Mouse (Mus musculus) left cerebral cortex, adult 8-10 months (tissue): ENCODE results near the gene Psma5. TPM values are rescaled to one million over a fixed set of nuclear protein-coding genes. Genes with fewer than 3 reads are reported as not detected.

Experiments
- DNase-seq, 2 experiments: peaks; one replicate each; pipeline ENCODE4 v3.0.0; 2022; ENCODE audit warnings: low spot score in 2 of 2
- total RNA-seq, 4 experiments: library from RNA; stranded (reverse); gene quantifications; 2 replicates each; pipeline ENCODE4 v1.2.4; 2022

Gene Psma5
- total RNA-seq, 4 experiments from 2014 or later: 73.0 to 80.5 (median 79.0) TPM

DNA sequence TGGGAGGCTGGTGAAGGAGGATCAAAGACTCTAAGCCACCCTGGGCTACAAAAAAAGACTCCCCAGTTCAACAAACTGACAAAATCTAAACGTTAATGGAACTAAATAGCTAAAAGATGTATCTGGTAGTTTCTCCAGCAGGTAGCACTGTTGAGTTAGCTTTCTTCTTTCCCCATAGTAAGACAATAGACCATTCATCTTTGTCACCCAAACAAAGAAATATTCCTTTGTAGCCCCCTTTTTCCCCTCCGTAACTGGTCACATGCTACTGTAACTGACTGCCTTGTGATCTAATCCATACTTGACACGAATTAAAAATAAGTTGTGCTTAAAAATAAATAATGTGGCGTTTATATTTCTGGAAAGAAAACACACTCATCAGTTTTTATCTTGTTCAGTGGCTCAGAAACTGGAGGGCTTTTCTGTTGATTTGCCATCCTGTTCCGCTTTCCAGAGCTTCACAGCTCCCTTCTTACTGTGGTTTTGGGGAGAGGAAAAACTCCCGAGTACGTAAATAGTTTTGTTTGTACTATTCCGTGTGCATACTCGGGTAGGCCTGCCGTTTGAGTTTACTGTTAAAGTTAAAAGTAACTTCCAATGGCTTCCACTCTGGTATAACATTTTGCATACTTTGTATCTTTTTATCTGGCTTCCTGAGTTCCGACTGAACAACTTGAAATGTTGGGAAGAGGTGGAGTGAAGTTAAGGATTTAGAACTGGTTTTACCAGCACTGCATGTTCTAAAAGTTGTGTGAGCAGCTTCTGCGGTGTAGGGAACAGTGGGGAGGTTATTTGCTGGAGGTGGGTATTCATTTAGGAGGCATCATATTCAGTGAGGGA lies 25.9 kb downstream of the Psma5 start:
- no peak for DNase-seq

DNA sequence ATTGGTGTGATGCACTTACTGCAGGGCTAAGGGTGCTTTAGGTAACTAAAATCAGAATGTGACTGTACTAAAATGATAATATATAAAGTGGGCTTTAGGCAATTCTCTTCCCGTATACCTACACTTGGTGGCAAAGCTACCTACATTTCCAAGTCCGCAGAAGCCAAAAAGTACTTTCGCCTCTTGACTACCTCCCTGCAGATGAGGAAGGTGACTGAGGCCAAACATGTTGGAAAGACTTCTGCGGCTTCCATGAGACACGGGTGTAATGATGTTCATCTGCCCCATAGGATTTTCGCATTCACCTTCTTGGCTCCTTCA lies 26.5 kb downstream of the Psma5 start:
- DNase-seq: no peak

DNA sequence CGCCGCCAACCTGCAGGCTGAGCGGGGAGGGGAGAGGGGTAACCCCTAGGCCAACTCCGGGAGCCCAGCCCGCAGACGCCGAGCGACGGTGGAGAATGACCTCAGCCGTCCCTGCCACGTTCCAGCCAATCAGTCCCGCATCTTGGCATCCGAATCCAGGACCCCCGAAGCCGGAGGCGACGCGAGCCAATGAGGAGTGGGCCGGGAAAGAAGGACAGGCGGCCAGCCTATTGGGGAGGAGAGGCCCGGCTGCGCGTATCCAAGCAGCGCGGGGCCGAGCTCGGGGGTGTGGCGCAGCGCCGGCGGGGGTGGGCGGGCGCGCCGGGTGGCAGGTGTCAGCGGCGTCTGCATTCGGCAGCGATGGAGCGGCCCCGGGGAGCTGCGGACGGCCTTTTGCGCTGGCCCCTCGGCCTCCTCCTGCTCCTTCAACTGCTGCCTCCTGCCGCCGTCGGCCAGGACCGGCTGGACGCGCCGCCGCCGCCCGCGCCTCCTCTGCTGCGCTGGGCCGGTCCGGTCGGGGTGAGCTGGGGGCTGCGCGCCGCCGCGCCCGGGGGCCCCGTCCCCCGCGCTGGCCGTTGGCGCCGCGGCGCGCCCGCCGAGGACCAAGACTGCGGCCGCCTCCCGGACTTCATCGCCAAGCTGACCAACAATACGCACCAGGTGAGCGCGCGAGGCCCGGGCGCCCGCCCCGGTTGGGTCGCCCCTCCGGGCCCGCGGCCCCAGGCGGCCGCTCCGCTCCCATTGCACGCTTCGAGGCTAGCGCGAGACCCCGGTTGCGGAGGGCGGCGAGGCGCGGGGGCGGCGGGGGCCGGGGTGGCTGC lies 27.3 kb downstream of the Psma5 start, which contains the start of gene Sort1:
Sort1 (plus strand) TSS at position 302 of the 821 bp plus-strand sequence.
- peak; percentile 72 to 91 for DNase-seq

DNA sequence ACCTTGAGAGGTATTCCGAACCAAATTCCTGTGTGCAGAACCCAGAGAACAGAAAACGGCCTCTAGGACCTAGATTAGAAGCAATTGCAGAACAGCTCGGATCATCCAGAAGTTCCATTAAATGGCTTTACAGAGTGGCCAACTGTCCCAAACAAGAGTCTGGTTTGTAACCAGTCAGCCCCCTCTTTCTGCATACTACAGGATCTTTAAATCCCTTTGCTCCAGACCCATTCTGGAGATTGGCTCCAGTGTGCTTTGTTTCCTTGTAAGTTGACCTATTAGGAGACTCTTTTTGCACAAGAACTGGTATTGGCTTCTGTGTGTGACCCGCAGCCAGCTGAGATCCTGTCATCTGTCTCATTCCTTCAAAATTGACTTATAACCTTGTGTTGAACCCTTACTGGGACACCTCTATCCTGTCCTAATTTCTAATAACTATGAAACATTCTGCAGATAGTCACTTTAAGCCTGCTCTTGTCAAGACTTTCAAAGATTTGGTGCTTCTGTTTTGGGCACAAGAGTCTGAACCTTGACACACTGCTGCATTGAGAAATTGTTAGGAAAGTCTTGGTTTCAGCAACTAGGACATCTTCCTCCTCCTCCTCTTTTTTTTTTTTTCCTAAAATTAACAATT lies 28.5 kb downstream of the Psma5 start:
- DNase-seq: no peak

DNA sequence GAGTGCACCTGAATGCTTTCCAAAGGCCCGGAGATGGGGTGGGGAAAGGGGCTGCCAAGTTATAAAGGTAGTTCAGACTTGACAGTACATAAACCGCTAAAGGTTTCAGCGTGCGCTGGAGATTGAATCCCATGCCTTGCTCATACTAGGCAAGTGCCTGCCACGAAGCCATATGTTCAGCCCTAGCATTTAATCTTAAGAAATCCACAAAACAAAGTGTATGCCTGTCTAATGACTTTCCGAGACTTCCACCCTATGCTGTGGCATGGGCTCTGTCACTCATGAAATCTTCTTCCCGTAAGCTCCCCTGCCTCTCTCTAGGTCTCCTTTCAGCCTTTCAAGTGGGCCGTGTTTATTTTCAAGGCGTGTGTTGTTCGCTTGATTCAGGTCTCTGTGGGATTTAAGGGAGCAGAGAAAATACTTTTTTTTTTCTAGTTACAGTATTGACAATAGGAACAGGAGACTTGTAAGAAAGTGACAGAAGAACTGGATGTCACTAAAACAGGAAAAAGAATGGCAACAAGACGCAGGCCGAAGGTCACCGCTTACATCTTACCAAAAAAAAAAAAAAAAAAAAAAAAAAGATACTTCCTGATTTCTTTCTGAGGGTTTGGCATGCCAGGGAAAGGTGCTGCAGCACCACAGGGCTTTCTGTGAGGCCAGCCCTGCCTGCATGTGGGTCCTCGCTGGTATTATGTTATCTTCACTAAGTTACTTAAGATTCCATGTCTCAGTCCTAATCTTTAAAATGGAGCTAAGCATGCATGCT lies 30.1 kb downstream of the Psma5 start:
- DNase-seq: no peak

DNA sequence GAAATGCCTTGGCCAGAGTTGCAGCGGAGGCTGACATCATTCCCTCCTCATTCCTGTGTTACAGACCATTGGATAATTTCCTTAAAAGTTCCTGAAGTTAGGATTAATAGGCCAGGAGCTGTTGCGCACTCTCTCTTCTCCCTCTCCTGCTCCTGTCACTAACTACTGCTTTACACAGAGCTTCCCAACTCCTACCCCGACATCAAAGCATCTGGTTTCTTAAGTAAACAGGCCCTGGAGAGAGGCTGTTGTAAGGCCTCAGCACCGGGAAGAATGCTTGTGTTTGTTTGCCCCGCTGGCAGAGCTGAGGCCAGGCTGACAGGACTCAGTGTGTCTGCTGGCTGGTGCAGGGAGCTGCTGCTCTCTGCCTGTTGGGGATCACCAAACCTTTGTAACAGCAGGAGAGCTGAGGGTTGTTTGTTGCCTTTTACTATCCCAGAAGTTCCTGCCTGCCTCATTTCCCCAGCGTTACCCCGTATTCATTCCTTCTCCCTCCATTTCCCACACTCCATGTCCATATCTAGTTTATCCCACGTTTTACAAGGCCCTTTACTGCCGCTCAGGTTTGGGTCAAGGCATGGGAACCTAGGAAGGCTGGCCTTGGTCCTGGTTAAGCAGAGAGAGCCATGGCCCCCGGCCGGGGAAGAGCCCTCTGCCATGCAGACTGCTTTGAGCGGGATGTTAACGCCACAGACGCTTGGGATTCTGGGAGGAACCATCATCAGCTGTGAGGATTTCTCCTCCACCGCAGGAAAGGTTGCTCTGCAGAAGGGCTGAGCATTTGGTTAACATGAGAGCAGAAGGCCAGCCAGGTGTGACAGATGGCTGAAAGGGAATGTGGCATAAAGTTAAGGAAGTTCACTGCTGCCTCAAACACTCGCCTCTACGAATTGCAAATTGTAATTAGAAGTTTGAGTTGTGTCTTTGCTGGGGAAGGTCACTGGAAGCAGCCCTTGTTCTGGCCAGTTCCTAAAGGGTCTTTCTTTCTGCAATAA lies 31.4 kb downstream of the Psma5 start:
- no peak for DNase-seq

DNA sequence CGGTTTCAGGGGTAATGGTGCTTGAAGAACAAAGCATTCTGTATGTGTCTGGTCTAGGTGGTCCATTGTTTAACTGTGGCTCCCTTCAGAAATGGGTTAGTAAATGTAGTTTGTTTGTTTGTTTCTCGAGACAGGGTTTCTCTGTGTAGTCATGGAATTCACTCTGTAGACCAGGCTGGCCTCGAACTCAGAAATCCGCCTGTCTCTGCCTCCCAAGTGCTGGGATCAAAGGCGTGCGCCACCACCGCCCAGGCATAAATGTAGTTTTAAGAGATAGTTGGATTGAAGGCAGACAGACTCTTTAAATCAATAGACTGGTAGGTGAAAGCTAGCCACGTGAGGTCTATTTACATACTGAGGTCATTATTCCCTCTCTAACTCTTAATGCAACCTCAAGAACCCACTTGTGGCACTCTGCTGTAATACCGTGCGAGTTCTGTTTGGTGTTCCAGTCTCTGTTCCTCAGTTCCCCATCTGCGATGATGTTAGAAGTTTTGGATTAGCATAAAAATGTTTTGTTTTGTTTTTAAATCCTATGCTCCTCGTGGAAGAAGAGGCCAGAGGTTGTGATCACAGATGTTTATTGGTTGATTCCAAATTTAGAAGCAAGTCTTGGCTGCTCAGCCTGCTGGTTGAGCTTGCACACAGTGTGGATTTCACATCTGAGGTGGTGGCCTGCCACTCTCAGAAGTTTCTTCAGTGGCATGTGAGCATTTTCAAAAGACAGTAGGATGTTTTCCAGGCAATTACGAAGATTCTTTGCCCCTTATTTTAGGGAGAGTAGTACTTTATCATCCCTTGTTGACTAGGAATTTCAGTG lies 32.8 kb downstream of the Psma5 start:
- DNase-seq: no peak

DNA sequence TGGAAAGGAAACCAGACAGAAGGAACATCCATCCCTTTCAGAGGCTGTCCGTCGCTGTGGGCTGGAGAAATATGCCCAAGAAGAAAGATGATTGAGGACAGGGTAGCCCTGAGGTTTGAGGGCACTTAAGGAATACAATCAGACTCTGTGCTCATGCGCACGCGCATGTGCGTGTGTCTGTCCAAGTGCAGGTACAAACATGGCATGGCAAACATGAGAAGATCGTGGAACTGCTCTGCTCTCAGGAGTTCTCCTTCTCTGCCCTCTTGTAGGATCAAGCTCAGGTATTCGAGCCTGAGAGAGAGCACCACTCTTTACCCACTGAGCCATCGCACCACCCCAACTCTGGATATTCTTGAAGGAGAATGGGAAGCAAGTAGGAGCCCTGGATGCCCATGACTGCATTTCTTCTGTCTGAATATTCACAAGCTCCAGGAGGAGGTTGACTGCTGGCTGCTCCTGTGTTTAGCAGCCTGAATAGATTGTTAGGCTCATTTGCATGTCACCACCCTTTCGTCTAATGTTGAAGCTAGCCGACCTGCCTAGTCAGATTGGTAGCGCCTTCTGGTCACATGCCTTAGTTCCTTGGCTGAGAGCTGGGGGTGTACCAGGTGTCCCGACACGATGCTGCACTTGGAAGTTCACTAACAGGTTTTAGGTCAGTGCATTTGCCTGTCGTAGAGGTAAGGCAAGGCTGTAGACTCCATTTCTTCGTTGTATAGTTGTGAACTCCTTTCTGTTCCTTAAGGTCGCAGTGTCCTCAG lies 34.5 kb downstream of the Psma5 start:
- no peak for DNase-seq

DNA sequence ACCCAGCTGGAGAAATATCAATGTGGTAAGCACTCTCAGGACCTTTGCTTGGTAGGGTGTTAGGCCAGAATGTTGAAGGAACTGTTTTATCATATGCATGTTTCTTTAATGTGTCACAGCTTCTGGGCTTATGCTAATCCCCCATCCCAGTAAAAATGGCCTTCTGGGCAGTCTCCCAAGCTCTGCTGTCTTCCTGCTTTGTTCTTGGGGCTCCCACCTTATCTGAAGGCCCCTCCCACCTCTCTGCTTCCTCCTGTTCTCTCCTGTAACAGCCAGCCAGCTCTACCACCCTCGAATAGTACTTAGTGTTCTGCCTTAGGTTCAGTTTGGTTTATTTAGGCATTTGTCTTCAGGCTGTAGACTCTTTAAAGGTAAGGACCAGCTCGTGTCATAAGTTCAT lies 37.7 kb downstream of the Psma5 start:
- no peak for DNase-seq

DNA sequence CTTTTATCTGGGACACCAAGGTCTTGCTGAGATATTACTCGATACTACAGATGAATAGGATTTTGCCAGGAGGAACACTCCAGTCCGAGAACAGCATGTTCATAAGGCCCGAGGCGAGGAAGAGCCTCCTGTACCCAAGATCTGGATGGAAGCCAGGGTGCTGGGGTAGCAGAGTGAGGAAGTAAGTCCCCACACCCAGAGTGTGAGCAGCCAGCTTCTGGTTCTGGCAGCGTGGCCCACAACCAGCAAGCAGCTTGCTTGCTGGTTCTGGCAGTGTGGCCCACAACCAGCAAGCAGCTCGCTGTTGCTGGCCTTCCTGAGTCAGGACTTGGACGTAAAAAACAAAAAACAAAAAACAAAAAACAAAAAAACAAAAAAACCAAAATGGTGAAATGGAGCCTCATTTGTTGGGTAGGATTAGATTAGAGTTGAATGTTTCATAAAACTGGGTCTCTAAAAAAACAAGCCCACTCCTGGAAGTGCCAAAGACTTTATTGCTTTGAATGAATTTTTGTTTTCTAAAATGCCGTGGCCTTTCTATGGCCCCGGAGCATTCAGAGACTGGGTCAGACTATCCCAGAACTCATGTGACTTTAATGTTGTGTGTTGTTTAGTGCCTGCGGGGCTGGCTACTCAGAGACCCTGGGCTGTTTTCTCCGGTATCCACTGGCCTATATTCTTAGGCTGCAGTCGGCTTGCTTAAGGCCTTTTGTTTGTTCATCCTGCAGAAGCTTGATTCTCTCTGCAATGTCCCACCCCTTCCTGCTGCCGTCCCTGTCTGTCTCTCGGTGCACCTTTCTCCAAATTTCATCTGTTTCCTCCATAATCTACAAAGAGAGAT lies 38.9 kb downstream of the Psma5 start:
- peak in 1 of 2 experiments; percentile 63 for DNase-seq

DNA sequence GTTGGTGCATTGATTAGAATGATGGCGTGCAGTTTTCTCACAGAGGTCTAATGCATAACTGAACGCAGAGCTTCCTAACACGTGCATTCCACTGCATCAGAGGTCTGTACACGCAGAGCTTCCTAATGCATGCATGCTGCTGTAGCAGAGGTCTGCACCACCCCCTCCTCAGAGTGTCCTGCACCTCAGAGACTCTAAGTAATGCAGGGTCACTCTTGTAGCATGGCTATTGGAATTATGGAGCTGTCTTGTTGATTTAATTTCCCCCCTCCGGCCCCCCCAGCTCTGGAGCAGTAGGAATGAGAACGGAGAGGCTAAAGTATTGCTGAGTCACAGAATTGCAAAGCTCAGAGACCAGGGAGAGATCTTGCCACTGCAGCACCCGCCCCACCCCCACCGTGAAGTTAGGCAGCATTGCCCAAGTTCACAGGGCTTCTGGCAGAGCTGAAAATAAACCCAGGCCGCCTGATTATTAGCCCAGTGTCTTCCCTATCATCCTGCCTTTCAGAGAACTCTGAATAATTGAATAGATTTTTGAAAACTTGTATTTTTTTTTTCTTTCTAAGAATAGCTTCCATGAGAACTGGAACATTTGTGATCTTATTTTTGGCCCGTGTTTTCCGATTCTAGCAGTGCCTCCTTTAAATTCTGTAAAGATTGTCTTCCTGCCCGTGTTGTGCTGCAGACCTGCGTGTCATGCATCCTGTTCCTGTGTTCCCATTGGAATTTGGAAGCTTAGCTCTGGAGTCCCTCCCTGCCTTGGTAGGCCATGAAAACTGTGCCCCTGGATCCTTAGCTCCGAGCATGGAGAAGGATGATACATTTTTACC lies 39.7 kb downstream of the Psma5 start:
- peak in 1 of 2 experiments; percentile 65 for DNase-seq

DNA sequence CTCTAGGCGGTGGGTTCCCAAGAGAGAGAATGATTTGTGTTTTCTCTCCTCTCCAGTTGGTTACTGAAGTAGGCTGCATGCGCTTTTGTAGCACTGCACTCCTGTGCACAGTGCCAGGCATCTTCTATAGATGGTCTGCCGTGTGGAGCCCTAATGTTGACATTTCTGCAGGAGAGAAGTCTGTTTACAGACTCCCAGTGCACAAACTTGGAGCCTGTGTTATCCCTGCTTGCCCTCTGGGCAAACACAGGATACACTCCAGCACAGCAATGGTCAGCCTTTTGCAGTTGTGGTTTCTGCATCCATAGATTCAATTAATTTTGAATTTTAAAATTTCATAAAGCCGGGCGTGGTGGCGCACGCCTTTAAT lies 40.3 kb downstream of the Psma5 start:
- no peak for DNase-seq

DNA sequence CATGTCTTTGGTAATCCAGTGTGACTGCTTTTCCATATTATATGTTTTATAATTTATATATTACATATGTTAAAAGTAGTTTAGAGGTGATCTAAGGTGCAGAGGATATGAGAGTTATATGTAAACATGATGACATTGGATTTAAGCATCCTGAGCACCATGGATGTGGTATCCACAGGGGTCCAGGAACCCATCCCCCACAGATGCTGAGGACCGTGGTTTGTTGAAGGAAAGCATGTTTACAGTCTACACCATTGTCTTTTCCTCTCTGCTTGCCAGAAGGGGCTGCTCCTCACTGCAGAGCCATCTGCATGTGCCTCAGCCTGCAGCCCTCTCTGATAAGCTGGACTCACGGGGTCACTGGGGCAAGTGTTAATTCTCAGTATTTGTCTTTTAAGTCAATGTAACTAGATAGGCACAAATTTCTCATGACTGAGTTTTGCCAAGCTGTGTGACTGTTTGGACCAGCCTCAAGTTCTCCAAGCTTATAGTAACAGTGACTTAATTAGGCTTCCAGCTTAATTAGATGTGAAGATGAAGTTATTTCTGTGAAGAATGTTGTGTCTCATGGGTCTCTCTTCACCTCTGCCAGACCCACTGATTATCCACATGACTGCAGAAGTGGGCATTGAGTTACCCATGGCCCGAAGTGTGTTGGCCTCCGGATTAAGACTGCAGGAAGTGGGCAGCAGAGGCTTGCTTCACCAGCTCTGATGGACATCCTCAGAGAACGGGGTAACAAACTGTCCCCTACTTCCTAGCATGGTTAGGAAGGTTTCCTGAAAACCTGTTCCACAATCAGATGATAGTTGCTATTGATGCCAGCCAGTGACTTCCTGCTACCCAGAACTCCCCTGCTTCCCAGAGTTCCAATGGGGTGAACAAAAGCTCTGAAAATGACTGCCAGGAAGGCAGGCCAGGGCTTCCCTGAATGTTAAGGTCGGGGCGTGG lies 41.2 kb downstream of the Psma5 start:
- no peak for DNase-seq

DNA sequence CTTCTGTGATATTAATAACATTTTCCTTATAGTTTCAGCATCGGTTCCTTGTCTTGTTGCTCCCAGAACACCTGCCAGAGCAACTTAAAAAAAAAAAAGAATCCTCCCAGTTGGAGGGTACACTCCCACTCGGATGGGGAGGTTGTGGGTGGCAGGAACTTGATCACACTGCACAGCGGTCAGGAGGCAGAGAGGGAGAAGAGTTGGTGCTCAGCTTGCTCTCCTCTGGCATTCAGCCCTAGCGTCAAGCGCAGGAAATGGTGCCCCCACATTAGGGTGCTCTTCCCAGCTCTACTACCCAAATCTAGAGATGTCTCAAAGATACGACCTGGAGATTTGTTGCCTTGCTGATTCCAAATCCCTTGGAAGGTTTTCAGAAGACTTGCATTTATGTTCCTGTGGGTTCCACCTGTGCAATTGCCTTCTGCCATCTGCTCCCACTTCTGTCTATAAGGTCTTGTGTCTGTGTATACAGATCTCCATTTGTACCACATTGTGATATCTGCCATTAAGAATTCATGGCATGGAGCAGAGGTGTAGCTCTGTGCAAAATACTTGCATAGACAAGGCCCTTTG lies 43.8 kb downstream of the Psma5 start:
- no peak for DNase-seq

DNA sequence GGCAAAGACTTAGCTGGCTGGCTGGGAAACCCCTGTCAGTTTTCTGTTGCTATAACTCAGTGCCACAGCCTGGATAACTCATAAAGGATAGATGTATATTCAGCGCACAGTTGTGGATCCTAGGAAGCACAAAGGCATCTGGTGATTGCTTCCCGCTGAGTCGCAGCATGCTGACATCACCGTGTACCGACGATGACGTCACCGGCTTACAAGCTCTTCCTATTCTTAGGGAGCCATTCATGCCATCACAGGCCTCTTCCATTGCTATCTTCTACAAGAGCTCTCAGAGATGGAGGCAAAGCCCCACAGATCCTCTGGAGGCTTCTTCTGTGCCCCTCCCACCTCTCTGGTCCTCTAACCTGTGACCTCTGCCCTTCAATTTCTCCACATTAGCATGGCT lies 47.0 kb downstream of the Psma5 start:
- DNase-seq: no peak
